Mouse (Mus musculus): ENCODE measurements around the gene Rap1b. TPM values are rescaled to one million over a fixed set of nuclear protein-coding genes. Genes with fewer than 3 reads are reported as not detected.

The Rap1b gene
- total and polyA plus RNA-seq, 2 experiments from 2014 or later, result 66.0 to 140 TPM

DNA sequence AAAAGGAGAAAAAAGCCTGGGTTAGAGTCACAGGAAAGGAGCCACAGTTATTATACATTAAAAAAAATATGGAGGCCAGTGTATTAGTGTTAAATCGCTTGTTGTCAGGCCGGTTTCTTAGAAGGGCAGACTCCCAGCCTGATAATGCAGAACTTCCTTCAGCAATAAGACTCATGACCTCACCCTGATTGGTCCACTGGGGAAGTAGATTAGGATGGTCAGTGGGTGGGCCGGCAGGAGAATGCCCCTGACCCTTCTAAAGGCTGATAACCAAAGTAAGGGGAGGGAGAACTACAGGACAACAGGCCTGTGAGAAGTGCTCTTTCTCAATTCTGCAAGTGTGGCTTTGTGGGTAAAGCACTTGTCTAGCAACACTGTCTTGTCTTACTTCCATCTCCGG lies 39.5 kb upstream of the Rap1b start:
- Histone ChIP-seq H3K4me3 (ENCODE audit: low read depth, low read length) (no peak overlapping the region), H3K4me1 (ENCODE audit: insufficient read depth, low read length) (no peaks in the 10 kb centered on the region), H3K27me3 (ENCODE audit: insufficient read depth, low read length) (no peaks in the 10 kb centered on the region), H3K4me2 (ENCODE audit: low read depth, low read length, poor library complexity, severe bottlenecking) (no peak overlapping the region), H3K9ac (replicated peaks; ENCODE audit: low read length, poor library complexity, severe bottlenecking) (no peak overlapping the region), H3K36me3 (ENCODE audit: insufficient read depth, low read length) (no peaks in the 10 kb centered on the region), H3K27ac (ENCODE audit: low read depth, low read length) (no peak overlapping the region), H3K9me3 (ENCODE audit: low read length) (no peaks in the 10 kb centered on the region)
- ATAC-seq (ENCODE audit: low FRiP score) (no peak), DNase-seq (ENCODE audit: low spot score) (no peak)
- 65% methylated on average over 4 of the region's 4 CpGs for WGBS
- no peak for TF ChIP-seq CTCF (IDR thresholded peaks at IDR 0.05)

DNA sequence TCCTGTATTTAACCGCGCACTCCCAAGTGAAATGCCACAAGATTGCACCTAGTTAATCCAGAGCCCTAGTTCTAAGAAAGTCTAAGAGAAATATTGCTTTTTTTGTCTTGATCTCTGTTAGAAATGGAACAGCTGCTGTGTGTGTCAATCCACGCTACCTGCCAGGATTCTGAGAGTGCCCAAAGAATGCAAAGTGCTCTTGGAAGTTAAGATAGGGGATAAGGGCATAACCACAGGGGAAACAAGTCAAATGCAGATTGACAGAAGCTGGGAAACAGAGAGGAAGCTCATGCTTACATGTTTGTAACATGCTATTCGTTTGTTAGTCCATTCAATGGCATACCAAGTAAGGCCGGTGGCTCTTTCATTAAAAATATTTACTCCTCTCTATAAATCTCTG lies 38.9 kb upstream of the Rap1b start:
- no peak for TF ChIP-seq CTCF (IDR thresholded peaks at IDR 0.05)
- no peak for DNase-seq (ENCODE audit: low spot score)
- 88% methylated on average over 5 of the region's 5 CpGs for WGBS
- H3K27ac ChIP-seq (ENCODE audit: low read depth, low read length), result no peak overlapping the region
- no peaks in the 10 kb centered on the region for H3K4me1 ChIP-seq (ENCODE audit: insufficient read depth, low read length)
- no peak overlapping the region for H3K4me2 ChIP-seq (ENCODE audit: low read depth, low read length, poor library complexity, severe bottlenecking)
- no peaks in the 10 kb centered on the region for H3K9me3 ChIP-seq (ENCODE audit: low read length)
- H3K36me3 ChIP-seq (ENCODE audit: insufficient read depth, low read length), result no peaks in the 10 kb centered on the region
- H3K27me3 ChIP-seq (ENCODE audit: insufficient read depth, low read length), result no peaks in the 10 kb centered on the region
- H3K9ac ChIP-seq (replicated peaks; ENCODE audit: low read length, poor library complexity, severe bottlenecking), result no peak overlapping the region
- no peak overlapping the region for H3K4me3 ChIP-seq (ENCODE audit: low read depth, low read length)
- ATAC-seq (ENCODE audit: low FRiP score), result no peak

DNA sequence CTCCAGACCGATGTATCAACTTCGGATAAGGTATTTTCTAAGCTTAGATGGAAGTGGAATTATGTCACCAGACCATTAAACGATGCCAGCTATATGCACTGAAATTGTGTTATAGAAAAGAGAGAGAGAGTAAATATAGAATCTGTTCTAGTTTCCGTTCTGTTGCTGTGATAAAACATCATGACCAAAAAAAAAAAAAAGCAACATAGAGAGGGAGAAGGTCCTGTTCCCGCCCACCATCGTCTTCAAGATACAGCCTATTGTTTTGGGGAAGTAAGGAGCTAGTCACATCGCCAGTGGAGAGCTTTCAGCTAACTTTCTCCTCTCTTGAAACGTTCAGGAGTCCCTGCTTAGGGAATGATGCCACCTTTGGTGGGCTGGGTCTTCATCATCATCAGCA lies 37.6 kb upstream of the Rap1b start:
- Histone ChIP-seq H3K4me2 (ENCODE audit: low read depth, low read length, poor library complexity, severe bottlenecking) (no peak overlapping the region), H3K27me3 (ENCODE audit: insufficient read depth, low read length) (no peaks in the 10 kb centered on the region), H3K4me1 (ENCODE audit: insufficient read depth, low read length) (no peaks in the 10 kb centered on the region), H3K4me3 (ENCODE audit: low read depth, low read length) (no peak overlapping the region), H3K9me3 (ENCODE audit: low read length) (no peaks in the 10 kb centered on the region), H3K27ac (ENCODE audit: low read depth, low read length) (no peak overlapping the region), H3K36me3 (ENCODE audit: insufficient read depth, low read length) (no peaks in the 10 kb centered on the region), H3K9ac (replicated peaks; ENCODE audit: low read length, poor library complexity, severe bottlenecking) (no peak overlapping the region)
- no peak for TF ChIP-seq CTCF (IDR thresholded peaks at IDR 0.05)
- 88% methylated on average over 8 of the region's 8 CpGs for WGBS
- DNase-seq (ENCODE audit: low spot score), result no peak
- no peak for ATAC-seq (ENCODE audit: low FRiP score)

DNA sequence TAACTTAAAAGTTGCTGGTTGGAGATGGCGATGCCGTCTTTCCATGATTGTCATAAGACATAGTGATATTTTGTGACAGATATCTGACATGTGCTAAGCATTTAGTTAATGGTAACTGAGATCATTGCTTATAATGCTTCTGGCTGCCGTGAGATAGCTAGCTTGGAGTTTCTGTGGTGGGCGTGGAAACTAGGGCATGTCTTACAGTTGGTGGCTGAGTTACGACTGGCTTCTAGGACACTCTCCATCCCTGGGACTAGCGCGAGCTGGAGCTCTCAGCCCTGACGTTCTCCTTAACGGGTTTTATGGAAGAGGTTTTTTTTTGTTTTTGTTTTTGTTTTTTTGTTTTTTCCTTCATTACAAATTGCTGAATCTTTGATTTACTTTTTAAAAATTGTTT lies 32.8 kb upstream of the Rap1b start:
- H3K27me3 ChIP-seq (ENCODE audit: insufficient read depth, low read length), result no peaks in the 10 kb centered on the region
- 93% methylated on average over 9 of the region's 9 CpGs for WGBS
- no peak overlapping the region for H3K9ac ChIP-seq (replicated peaks; ENCODE audit: low read length, poor library complexity, severe bottlenecking)
- H3K4me2 ChIP-seq (ENCODE audit: low read depth, low read length, poor library complexity, severe bottlenecking), result no peak overlapping the region
- no peaks in the 10 kb centered on the region for H3K36me3 ChIP-seq (ENCODE audit: insufficient read depth, low read length)
- H3K4me3 ChIP-seq (ENCODE audit: low read depth, low read length), result no peak overlapping the region
- no peaks in the 10 kb centered on the region for H3K9me3 ChIP-seq (ENCODE audit: low read length)
- no peak for TF ChIP-seq CTCF (IDR thresholded peaks at IDR 0.05)
- no peaks in the 10 kb centered on the region for H3K4me1 ChIP-seq (ENCODE audit: insufficient read depth, low read length)
- ATAC-seq (ENCODE audit: low FRiP score) (no peak), DNase-seq (ENCODE audit: low spot score) (no peak)
- H3K27ac ChIP-seq (ENCODE audit: low read depth, low read length), result no peak overlapping the region

DNA sequence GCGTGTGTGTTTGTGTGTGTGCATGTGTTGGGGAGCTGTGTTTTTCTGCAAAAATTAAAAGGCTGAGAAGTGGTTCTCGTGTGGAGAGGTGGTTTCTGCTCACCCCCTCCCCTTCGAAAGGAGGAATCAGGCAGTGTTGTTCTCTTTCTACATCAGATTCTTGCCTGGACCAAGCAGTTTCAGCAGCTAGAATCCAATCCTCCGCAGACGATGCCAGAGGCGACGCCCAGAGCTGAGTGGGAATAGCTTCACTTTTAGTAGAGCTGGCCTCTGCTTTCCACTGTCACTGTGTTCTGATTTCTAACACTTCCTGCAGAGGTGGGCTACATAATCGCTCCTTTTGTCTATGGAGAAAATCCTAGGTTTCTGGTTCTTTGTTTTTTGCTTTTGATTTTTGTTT lies 31.0 kb upstream of the Rap1b start:
- H3K9ac ChIP-seq (replicated peaks; ENCODE audit: low read length, poor library complexity, severe bottlenecking), result no peak overlapping the region
- H3K36me3 ChIP-seq (ENCODE audit: insufficient read depth, low read length), result no peaks in the 10 kb centered on the region
- H3K27me3 ChIP-seq (ENCODE audit: insufficient read depth, low read length), result no peaks in the 10 kb centered on the region
- no peak for TF ChIP-seq CTCF (IDR thresholded peaks at IDR 0.05)
- no peak overlapping the region for H3K27ac ChIP-seq (ENCODE audit: low read depth, low read length)
- no peak overlapping the region for H3K4me2 ChIP-seq (ENCODE audit: low read depth, low read length, poor library complexity, severe bottlenecking)
- 75% methylated on average over 8 of the region's 8 CpGs for WGBS
- no peaks in the 10 kb centered on the region for H3K9me3 ChIP-seq (ENCODE audit: low read length)
- no peaks in the 10 kb centered on the region for H3K4me1 ChIP-seq (ENCODE audit: insufficient read depth, low read length)
- no peak overlapping the region for H3K4me3 ChIP-seq (ENCODE audit: low read depth, low read length)
- ATAC-seq (ENCODE audit: low FRiP score) (no peak), DNase-seq (ENCODE audit: low spot score) (no peak)

DNA sequence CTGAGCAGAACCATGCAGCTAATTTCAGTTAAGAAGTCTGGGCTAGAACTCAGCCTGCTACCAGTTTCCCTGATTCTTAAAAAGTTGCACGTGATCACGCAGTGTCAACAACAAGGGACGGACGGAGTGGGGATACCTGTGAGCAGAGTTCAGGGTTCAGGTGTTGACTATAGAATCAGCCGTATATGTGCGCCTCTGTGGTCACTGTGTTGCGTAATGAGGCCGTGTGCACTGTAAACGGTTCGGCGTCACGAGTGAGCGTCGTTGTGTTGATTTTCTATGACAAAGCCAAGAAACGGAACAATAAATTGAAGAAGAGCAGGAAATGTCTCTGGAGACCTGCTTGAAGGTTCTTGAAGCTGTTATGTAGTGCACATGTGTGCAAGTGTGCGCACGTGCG lies 30.6 kb upstream of the Rap1b start:
- DNase-seq (ENCODE audit: low spot score) (no peak), ATAC-seq (ENCODE audit: low FRiP score) (no peak)
- Histone ChIP-seq H3K27ac (ENCODE audit: low read depth, low read length) (no peak overlapping the region), H3K27me3 (ENCODE audit: insufficient read depth, low read length) (no peaks in the 10 kb centered on the region), H3K9me3 (ENCODE audit: low read length) (no peaks in the 10 kb centered on the region), H3K36me3 (ENCODE audit: insufficient read depth, low read length) (no peaks in the 10 kb centered on the region), H3K9ac (replicated peaks; ENCODE audit: low read length, poor library complexity, severe bottlenecking) (no peak overlapping the region), H3K4me3 (ENCODE audit: low read depth, low read length) (no peak overlapping the region), H3K4me2 (ENCODE audit: low read depth, low read length, poor library complexity, severe bottlenecking) (no peak overlapping the region), H3K4me1 (ENCODE audit: insufficient read depth, low read length) (no peaks in the 10 kb centered on the region)
- 88% methylated on average over 18 of the region's 18 CpGs for WGBS
- no peak for TF ChIP-seq CTCF (IDR thresholded peaks at IDR 0.05)

GRCm38 (mm10) chr10:117874936-117875335 lies 29.1 kb upstream of the Rap1b start:
- TF ChIP-seq CTCF (IDR thresholded peaks at IDR 0.05), result no peak
- WGBS, result 83% methylated on average over 10 of the region's 10 CpGs

More at GRCm38 (mm10) chr10:117874936-117875335, 29.1 kb upstream of the Rap1b start:
- H3K27me3 ChIP-seq (ENCODE audit: insufficient read depth, low read length), result no peaks in the 10 kb centered on the region
- no peak overlapping the region for H3K27ac ChIP-seq (ENCODE audit: low read depth, low read length)
- H3K9me3 ChIP-seq (ENCODE audit: low read length), result no peaks in the 10 kb centered on the region
- H3K4me3 ChIP-seq (ENCODE audit: low read depth, low read length), result no peak overlapping the region
- ATAC-seq (ENCODE audit: low FRiP score) (no peak), DNase-seq (ENCODE audit: low spot score) (no peak)
- no peaks in the 10 kb centered on the region for H3K4me1 ChIP-seq (ENCODE audit: insufficient read depth, low read length)
- no peak overlapping the region for H3K4me2 ChIP-seq (ENCODE audit: low read depth, low read length, poor library complexity, severe bottlenecking)
- no peaks in the 10 kb centered on the region for H3K36me3 ChIP-seq (ENCODE audit: insufficient read depth, low read length)
- H3K9ac ChIP-seq (replicated peaks; ENCODE audit: low read length, poor library complexity, severe bottlenecking), result no peak overlapping the region
